Mouse (Mus musculus) stomach, embryonic 14.5 days (tissue): ENCODE results near the gene Frs3. TPM values are rescaled to one million over a fixed set of nuclear protein-coding genes. Genes with fewer than 3 reads are reported as not detected.

ENCODE experiments used
- ATAC-seq: fragments of 200-750 bp; cut with Nextera tagmentation; 2 replicates; pipeline ENCODE4 v1.8.0; 2017; ENCODE audit warnings: low read depth, moderate TSS enrichment; ENCODE audit not compliant: insufficient number of reproducible peaks, insufficient read depth, low FRiP score
- H3K27ac ChIP-seq: fragments of 300-500 bp; sonication (generic); 2 replicates; pipeline ENCODE4 v1.5.1; 2014; ENCODE audit warnings: mild to moderate bottlenecking, low read length, moderate library complexity, mixed read lengths
- H3K27me3 ChIP-seq: fragments of 300-500 bp; sonication (generic); 2 replicates; pipeline ENCODE4 v1.6.1; 2014; ENCODE audit warnings: low read length, control low read depth, mixed read lengths; ENCODE audit not compliant: control insufficient read depth, insufficient read depth
- H3K36me3 ChIP-seq: fragments of 300-500 bp; sonication (generic); 2 replicates; pipeline ENCODE4 v1.6.1; 2014; ENCODE audit warnings: mild to moderate bottlenecking, control low read depth, low read length, moderate library complexity, mixed read lengths; ENCODE audit not compliant: control insufficient read depth, insufficient read depth
- H3K4me1 ChIP-seq: fragments of 300-500 bp; sonication (generic); 2 replicates; pipeline ENCODE4 v1.6.1; 2014; ENCODE audit warnings: low read length, control low read depth, mixed read lengths; ENCODE audit not compliant: control insufficient read depth, insufficient read depth
- H3K4me2 ChIP-seq: fragments of 300-500 bp; sonication (generic); replicated peaks from 2 replicates; pipeline ENCODE4 v1.6.1; 2014; ENCODE audit warnings: low read depth, low read length, control low read depth
- H3K4me3 ChIP-seq: fragments of 300-500 bp; sonication (generic); 2 replicates; pipeline ENCODE4 v1.5.1; 2014; ENCODE audit warnings: low read depth, low read length, control low read depth
- H3K9ac ChIP-seq: fragments of 300-500 bp; sonication (generic); replicated peaks from 2 replicates; pipeline ENCODE4 v1.6.1; 2014; ENCODE audit warnings: low read depth, mild to moderate bottlenecking, control low read depth, low read length, moderate library complexity, mixed read lengths
- H3K9me3 ChIP-seq: fragments of 300-500 bp; sonication (generic); 2 replicates; pipeline ENCODE4 v1.6.1; 2016; ENCODE audit warnings: low read depth, low read length, control low read depth; ENCODE audit not compliant: control insufficient read depth
- WGBS: fragments of 180-500 bp; shearing (Covaris S2); extraction: QIAGEN DNeasy Blood & Tissue Kit; methylation state at CpG from one replicate; pipeline ENCODE4 v1.1.7; 2014; 5-methylcytosine and 5-hydroxymethylcytosine counted together
- polyA plus RNA-seq: library from polyadenylated mRNA; unstranded; fragments of >200 nt; fragmentation: Nextera tagmentation; extraction: Ambion mirVana; gene quantifications from 2 replicates; pipeline ENCODE4 v1.2.1, GENCODE M21; 2014

Gene Frs3
- polyA plus RNA-seq, 1 experiment from 2014 or later: 5.2 TPM

DNA sequence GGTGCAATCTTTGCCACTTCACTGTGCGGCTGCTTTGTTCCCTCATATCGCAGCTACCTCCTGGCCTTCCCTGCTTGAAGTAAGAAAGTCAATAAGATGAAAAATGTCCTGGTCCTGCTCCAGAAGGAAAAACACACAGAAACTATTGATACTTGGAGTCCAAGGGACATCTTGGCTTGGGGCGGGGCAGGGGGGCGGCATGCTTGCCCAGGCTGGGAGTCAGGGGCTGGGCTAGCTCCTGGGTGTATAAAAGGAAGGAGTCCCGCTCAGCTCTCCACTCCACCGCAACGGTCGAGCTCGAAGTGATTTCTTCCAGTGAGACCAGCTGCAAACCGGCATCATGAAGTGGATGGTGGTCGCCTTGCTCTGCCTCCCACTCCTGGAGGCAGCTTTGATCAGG lies 37.7 kb downstream of the Frs3 start, which contains the start of gene Pgc:
TSS of gene Pgc (plus strand) at position 277 of the 400 bp plus-strand sequence.
- Histone ChIP-seq H3K9me3 (no peaks in the 10 kb centered on the region), H3K9ac (no peak within 1 kb of the TSS), H3K27ac (no peak within 1 kb of the TSS), H3K4me3 (no peak within 1 kb of the TSS), H3K36me3 (no peaks in the 10 kb centered on the region), H3K4me1 (no peaks in the 10 kb centered on the region), H3K4me2 (no peak within 1 kb of the TSS), H3K27me3 (no peaks in the 10 kb centered on the region)
- no peak for ATAC-seq
- 63% methylated on average over 11 of the region's 11 CpGs for WGBS

DNA sequence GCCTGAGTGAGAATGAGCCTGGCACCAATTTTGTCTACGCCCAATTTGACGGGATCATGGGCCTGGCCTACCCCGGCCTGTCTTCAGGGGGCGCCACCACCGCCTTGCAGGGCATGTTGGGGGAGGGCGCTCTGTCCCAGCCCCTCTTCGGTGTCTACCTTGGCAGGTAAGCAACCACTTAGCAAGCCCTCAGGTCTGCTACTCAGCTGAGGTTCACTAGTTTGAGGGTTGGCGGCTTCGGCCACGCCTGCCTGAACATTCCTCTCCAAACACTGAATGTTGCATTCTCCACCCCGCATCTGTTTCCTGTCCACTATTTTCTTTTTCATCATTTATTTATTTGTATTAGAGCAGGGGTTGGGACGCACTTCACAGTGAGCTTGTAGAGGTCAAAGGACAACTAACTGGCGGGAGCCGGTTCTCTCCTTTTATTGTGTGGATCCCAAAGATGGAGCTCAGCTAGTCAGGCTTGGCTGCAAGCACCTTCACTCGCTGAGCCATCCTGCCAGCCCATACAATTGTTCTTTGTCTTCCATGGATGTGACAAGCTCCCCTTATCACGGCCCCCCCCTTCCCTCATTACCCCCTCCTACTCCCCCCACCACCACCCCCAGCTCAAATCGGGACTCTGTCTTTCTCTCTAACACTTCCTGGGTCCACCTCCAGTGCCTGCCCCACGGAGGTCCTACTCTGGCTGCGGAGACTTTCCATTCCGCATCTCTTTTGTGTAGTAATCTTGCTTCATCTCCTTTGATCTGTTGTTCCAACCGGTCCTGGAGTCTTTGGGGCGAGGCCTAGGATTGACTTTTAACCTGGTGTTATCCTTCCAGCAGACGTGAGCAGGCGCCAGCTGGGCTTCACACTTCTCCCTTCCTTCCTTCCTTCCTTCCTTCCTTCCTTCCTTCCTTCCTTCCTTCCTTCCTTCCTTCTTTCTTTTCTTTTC lies 42.1 kb downstream of the Frs3 start:
- 53% methylated on average over 24 of the region's 24 CpGs for WGBS
- H3K9me3 ChIP-seq: no peaks in the 10 kb centered on the region
- H3K27me3 ChIP-seq: no peaks in the 10 kb centered on the region
- H3K4me2 ChIP-seq: no peak overlapping the region
- H3K4me3 ChIP-seq: no peak overlapping the region
- no peaks in the 10 kb centered on the region for H3K4me1 ChIP-seq
- no peak for ATAC-seq
- no peak overlapping the region for H3K9ac ChIP-seq
- no peaks in the 10 kb centered on the region for H3K36me3 ChIP-seq
- no peak overlapping the region for H3K27ac ChIP-seq

DNA sequence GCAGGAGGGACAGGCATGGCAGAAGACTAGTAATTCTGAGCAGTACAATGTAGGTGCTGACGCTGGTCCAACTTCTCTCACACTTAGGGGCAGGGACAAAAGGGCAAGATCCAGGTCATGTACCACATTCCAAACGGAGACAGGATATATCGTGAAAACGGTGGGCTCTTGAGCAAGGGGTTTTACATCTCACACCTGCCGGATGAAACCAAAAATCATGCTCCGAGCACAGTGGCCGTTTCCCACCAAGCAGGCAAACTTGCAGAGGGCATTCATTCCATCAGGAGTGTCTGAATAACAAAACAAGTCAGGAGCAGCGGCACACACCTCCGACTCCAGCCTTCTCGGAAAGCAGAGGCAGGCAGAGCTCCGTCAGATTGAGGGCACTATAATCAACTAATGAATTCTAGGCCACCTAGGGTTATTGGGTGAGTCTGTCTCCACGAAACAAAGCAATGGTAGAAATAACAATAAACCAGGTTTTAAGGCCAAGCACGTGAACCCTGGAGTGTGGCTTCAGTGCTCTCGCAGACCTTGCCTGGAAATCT lies 46.8 kb downstream of the Frs3 start:
- Histone ChIP-seq H3K4me1 (peaks cover 6% of the 10 kb centered on the region; the same call in 1 of the 2 replicates), H3K9me3 (no peaks in the 10 kb centered on the region), H3K36me3 (no peaks in the 10 kb centered on the region), H3K27ac (no peak overlapping the region), H3K4me3 (no peak overlapping the region), H3K4me2 (no peak overlapping the region), H3K9ac (no peak overlapping the region), H3K27me3 (no peaks in the 10 kb centered on the region)
- no peak for ATAC-seq
- WGBS: 69% methylated on average over 14 of the region's 14 CpGs

DNA sequence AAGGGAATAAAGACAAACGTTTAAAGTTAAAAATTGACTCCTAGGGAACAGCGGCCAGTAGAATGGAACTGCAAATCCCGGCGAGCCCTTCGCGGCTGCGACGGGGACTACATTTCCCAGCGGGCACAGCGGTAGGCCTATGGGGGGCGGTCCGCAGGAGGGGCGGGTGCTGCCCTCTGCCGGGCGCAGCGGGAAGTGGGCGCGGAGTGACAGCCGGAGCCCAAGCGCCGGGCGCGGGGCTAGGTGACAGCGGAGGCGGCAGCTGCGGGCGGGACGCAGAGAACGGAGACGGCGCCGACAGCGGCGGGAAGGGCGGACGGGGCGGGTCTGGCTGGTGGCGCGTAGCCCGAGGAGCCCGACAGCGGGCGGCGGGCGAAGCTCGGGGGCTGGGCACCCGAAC lies 48.0 kb downstream of the Frs3 start, which contains the start of gene Tfeb:
TSS of gene Tfeb (plus strand) at position 175 of the 400 bp plus-strand sequence.
- H3K36me3 ChIP-seq: no peaks in the 10 kb centered on the region
- H3K4me1 ChIP-seq: peaks cover 6% of the 10 kb centered on the region; the same call in 1 of the 2 replicates
- peak within 1 kb of the TSS; percentile 52 for H3K27ac ChIP-seq
- H3K4me2 ChIP-seq: peak within 1 kb of the TSS; percentile 97
- no peaks in the 10 kb centered on the region for H3K27me3 ChIP-seq
- peak within 1 kb of the TSS; percentile 78 for H3K4me3 ChIP-seq
- peak; percentile 67 for ATAC-seq
- WGBS: under 1% methylated on average over 30 of the region's 47 CpGs
- H3K9me3 ChIP-seq: no peaks in the 10 kb centered on the region
- peak within 1 kb of the TSS; percentile 60 for H3K9ac ChIP-seq

DNA sequence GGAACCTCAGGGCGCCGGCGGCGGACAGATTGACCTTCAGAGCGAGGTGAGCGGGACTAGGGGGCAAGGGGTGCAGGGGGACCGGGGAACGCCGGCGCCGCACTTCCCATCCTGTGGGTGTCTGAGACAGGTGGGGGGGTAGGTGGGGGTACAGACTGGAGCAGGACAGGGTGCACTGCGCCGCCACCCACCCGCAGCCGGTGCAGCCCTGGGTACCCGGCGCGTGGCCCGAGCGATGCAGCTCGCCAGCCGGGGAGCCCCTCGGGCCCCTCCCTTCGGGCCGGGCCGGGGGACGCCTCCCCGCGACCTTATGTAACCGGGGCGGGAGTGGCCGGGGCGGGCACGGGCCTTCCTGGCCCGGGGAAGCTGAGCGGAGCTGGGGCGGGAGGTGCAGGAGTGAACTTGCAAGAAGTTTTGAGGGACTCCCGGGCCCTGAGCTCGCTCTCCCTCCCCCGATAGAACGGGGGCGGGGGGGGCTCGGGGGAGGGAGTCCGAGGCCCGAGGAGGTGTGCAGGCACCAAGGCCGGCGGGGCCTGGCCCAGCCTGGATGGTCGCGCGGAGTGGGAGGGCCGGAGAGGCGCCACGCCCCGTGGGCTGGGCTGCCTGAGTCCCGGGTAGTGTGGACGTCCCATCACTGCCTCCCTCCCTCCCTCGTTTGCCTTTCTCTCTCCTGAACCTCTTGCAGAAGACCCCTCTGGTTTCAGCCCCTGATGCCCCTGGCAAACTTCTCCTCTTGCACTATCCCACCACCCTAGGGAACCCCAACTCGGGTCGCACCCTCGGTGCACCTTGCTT lies 48.6 kb downstream of the Frs3 start:
- Histone ChIP-seq H3K4me2 (peak overlapping the region; percentile 97), H3K27ac (peak overlapping the region; percentile 52), H3K4me3 (peak overlapping the region; percentile 78), H3K36me3 (no peaks in the 10 kb centered on the region), H3K4me1 (peaks cover 6% of the 10 kb centered on the region; the same call in 1 of the 2 replicates), H3K9me3 (no peaks in the 10 kb centered on the region), H3K9ac (peak overlapping the region; percentile 60), H3K27me3 (no peaks in the 10 kb centered on the region)
- WGBS: under 1% methylated on average over 37 of the region's 60 CpGs
- ATAC-seq: peak; percentile 88

DNA sequence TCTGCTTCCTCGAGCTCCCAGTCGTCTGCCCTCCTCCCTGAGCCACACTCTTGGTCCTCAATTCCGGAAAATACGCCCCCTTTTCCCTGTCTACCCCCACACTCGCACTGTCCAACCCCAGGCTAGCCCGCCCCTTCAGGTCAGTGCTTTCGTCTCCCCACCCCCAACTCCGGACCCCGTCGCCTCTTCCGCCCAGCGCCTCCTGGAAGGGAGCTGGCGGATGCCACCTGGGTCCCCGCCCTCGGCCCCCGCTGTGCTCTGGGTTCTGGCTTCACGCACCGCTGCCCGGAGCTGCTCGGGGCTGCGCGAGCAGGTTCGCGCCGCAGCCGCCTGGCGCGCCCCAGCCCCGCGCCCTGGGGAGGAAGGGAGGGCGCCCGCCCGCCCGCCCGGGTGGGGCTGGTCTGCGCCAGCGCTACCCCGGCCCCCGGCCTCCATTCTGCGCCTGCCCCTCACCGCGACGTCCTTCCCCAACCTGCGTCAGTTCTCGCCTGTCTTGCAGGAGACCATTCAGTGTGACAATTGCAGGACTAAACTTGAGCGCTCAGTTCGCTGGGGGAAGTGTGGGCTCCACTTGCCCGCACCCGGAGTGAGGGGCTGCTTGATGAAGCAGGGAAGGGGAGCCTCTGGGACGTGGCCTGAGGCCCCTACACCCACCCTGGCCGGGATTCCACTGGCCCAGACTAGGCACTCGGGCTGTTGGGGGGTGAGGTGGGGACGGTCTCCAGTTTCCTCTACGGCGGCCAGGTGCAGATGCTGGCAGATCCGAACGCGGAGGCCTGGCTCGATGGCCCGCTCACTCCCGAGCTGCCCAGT lies 49.4 kb downstream of the Frs3 start:
- H3K4me2 ChIP-seq: peak overlapping the region; percentile 97
- WGBS: 2% methylated on average over 48 of the region's 61 CpGs

DNA sequence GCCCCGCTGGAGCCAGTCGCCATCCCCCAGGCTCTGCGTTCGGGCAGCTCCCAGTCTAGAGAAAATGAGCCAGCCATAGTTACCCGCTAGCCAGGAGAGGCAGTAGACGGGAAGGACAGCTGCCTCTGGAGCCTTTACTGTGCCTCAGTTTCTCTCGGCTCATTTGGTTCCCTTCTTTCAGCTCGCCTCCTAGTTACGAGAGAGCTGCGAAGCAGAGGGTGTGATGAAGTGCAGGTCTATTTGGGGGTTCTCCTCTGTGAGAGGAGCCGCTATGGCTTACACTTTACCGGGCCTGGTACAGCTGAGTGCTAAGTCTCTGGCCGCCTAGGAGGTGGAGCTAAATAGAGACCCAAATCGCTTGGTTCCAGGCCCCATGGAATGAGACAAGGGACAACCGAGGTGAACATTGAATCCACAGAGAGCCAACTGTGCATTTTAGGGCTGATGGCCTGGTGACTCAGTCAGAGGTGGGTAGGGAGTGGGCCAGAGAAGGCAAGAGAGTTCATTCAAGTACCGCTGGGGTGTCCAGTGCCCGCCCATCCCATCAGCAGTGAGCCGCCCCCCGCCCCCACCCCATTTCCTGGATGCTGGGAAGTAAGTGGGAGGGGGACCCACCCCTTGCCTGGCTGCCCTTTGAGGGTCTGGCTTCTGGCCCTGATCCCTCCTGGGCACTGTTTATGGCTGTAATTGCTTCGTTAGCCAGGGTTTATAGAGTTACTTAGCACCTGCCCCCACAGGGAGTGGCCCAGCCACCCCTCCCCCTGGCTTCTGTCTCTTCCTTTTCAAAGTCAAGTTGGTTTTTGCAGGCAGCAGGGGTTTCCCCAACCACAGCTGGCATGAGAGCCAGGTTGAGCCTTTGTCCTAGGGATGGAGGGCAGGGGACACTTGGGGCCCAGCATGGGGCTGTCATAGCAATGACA lies 50.3 kb downstream of the Frs3 start:
- H3K9me3 ChIP-seq: no peaks in the 10 kb centered on the region
- H3K4me3 ChIP-seq: peak overlapping the region; percentile 78
- peaks cover 6% of the 10 kb centered on the region; the same call in 1 of the 2 replicates for H3K4me1 ChIP-seq
- no peak overlapping the region for H3K27ac ChIP-seq
- H3K4me2 ChIP-seq: peak overlapping the region; percentile 97
- H3K27me3 ChIP-seq: no peaks in the 10 kb centered on the region
- 12% methylated on average over 20 of the region's 20 CpGs for WGBS
- no peak overlapping the region for H3K9ac ChIP-seq
- H3K36me3 ChIP-seq: no peaks in the 10 kb centered on the region
- ATAC-seq: no peak

More for the DNA sequence above, 49.4 kb downstream of the Frs3 start:
- H3K9ac ChIP-seq: peak overlapping the region; percentile 25; the same call in 1 of the 2 replicates
- no peaks in the 10 kb centered on the region for H3K9me3 ChIP-seq
- ATAC-seq: peak; percentile 43
- H3K4me1 ChIP-seq: peaks cover 6% of the 10 kb centered on the region; the same call in 1 of the 2 replicates
- H3K27me3 ChIP-seq: no peaks in the 10 kb centered on the region
- peak overlapping the region; percentile 78 for H3K4me3 ChIP-seq
- H3K36me3 ChIP-seq: no peaks in the 10 kb centered on the region
- peak overlapping the region; percentile 52 for H3K27ac ChIP-seq
